Comparison of ENCODE assay signal across 11 mouse cellular contexts in the genomic region with DNA sequence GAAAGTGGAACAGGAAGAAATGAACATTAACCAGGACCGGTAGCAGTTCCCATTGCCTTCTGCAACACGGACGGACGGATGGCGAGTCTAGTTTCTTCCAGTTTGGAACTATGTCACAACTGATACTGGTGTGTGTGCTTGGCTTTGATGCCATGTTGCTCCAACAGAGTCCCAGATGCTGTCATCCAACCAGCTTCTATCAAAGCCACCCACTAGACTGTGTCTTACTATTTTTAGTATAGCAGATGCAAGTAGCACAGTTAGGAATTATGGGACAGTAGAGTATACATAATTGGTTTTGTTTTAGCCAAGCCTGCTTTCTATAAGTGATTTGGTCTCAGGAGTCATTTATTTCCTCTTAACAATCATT.
"Had no signal": no experiment of that assay in that cellular context is flagged by ENCODE, and none has a peak within 500 bp of the region (broad histone marks: within the 10 kb centered on the region; RNA-seq: fewer than 3 reads in every experiment).

No protein-coding gene starts in this region.

- H3K36me3 ChIP-seq: limb, embryonic 15.5 days; liver, embryonic 12.5 days; midbrain, embryonic 12.5 days had no signal

- DNase-seq: kidney, adult 11 months; kidney, postnatal 10 days; left cerebral cortex, postnatal 4 days; lung, postnatal 14 days; right cerebral cortex, postnatal 14 days; thymus, postnatal 36 days had no signal

- H3K9me3 ChIP-seq: limb, embryonic 15.5 days; liver, embryonic 12.5 days; midbrain, embryonic 12.5 days had no signal

- H3K27ac ChIP-seq: hindbrain, postnatal 0 days; limb, embryonic 15.5 days; liver, embryonic 12.5 days; midbrain, embryonic 12.5 days had no signal

- H3K4me1 ChIP-seq: liver, embryonic 12.5 days; midbrain, embryonic 12.5 days had no signal

- H3K4me3 ChIP-seq: limb, embryonic 15.5 days; liver, embryonic 12.5 days; midbrain, embryonic 12.5 days had no signal

- ATAC-seq: hindbrain, postnatal 0 days; liver, embryonic 12.5 days; midbrain, embryonic 16.5 days had no signal

- H3K27me3 ChIP-seq: midbrain, embryonic 12.5 days had no signal

- H3K4me2 ChIP-seq: liver, embryonic 12.5 days; midbrain, embryonic 12.5 days had no signal

- H3K9ac ChIP-seq: limb, embryonic 15.5 days; liver, embryonic 12.5 days; midbrain, embryonic 12.5 days had no signal
